Mouse (Mus musculus): ENCODE data around the gene Fkbp2. TPM values are rescaled to one million over a fixed set of nuclear protein-coding genes. Genes with fewer than 3 reads are reported as not detected.

Fkbp2 gene
- 10 to 100 TPM; 61.6 to 66.4 TPM for total RNA-seq (2021)
- long read RNA-seq, experiment 1, transcript Fkbp2-202 (6 exons, 664 nt), result major isoform, 53 of 93 reads
- long read RNA-seq, experiment 1, transcript Fkbp2-201 (6 exons, 642 nt), result minor isoform, 31 of 93 reads
- long read RNA-seq, experiment 1, partial matches to known transcripts, result 4 of 93 reads
- long read RNA-seq, experiment 1, other reads (novel, unspliced or antisense), result 4 of 93 reads
- long read RNA-seq, experiment 2, transcript Fkbp2-202 (6 exons, 664 nt), result major isoform, 33 of 63 reads
- long read RNA-seq, experiment 2, transcript Fkbp2-201 (6 exons, 642 nt), result minor isoform, 19 of 63 reads
- long read RNA-seq, experiment 2, partial matches to known transcripts, result 5 of 63 reads
- long read RNA-seq, experiment 2, other reads (novel, unspliced or antisense), result 4 of 63 reads

DNA sequence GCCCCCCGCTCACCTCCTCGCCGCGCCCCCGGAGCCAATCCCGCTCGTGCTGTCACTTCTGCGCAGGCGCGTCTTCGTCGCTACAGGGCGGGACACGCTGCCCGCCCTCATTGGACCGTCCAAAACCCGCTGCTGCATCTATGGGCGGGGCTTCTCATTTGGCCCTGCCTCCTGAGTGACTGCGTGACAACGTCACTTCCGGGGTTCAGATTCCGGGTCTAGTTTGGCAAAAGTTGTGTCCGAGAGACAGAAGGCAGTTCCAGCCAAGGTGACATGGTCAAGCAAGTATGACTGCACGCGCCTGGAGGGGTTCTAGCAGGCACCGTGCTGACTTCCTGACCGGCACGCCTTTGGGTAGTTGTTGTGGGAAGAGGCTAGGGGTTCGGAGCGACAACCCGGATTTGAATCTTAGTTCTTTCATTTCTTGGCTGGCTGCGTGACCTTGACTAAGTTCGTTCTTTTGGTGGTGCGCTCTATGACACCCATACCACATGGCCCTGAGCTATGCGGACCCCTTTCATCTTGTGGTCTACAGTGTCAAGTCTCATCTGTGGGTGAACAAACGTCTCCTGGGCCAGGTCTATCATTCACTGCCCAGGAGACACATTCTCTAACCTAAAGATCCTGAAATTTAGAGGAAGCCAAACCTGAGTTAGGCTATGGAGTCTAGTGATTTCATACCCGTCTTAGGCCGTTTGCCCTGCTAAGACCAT, at the start of gene Fkbp2:
Fkbp2 (minus strand) TSS at position 121 of the 713 bp plus-strand sequence.
- DNase-seq (ENCODE audit: low spot score in 2 of 2), result peak; percentile 88 to 99

- DNase-seq (ENCODE audit: low spot score in 2 of 2), result no peak
Observed at GRCm38 (mm10) chr19:7029531-7029930, 49.2 kb upstream of the Fkbp2 start.

DNA sequence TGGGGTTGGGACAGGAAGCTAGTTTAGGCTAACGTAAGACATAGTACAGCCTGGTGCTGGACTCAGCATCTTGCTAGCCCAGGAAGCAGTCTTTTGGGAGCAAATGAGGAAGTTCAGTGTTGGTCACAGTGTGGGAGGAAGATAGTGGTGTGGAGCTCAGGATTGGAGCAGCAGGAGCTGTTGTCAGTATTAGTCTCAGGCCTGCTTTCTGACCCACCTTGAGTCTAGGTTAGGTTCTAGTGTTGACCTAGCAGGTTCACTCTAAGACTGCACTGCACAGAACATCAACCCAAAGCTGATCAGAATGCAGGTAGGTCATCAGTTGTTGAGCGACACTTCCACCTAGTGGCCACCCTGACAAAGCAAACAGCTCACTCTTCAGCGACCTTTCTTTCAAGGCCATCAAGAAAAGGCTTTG, 39.9 kb upstream of the Fkbp2 start:
- DNase-seq (ENCODE audit: low spot score in 2 of 2), result no peak

- no peak for DNase-seq (ENCODE audit: low spot score in 2 of 2)
Observed at GRCm38 (mm10) chr19:7019191-7019590, 38.9 kb upstream of the Fkbp2 start, which contains the start of gene Fermt3. Fermt3 (minus strand) TSS chr19:7019469.

GRCm38 (mm10) chr19:7018546-7018945, 38.2 kb upstream of the Fkbp2 start:
- no peak for DNase-seq (ENCODE audit: low spot score in 2 of 2)

DNA sequence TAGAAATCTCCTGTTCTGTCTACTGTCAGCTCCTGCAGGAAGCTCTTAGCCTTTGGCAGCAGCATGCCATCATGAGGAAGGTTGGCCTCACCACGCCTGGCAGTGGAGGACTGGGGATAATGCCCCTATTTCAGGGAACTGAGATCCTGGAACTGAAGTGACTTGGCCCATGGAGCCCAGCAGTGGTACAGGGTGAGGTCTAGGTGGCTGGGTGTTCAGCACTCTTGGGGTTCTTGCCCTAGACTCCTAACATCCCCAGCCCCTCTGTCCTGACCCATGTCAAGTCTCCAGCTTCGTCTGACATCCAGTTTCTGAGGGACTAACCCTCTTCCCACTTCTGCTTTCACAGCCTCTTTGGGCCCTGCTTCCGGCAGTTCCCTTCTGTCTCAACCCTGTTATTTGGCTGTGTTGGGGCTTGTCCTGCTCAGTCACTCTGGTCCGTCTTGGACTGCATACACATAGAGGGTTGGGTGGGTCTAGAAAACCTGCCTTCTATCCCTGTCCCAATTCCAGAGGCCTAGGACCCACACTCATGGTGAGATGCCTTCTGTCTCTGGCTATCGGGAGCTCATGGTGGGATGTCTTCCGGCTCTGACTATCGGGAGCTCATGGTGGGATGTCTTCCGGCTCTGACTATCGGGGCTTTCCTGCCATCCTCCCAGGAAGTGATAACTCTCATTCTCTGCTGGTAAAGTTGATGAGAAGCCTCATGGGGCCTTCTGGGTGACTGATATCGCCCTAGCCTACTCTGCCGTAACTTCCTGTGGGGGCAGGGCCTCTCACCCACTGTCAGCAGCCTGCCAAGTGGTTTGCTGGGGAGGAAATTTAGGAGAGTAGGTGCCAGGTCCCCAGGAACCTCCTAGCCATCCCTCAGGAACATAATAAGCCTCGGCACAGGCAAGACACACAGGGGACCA, 37.5 kb upstream of the Fkbp2 start:
- DNase-seq (ENCODE audit: low spot score in 2 of 2), result no peak

DNA sequence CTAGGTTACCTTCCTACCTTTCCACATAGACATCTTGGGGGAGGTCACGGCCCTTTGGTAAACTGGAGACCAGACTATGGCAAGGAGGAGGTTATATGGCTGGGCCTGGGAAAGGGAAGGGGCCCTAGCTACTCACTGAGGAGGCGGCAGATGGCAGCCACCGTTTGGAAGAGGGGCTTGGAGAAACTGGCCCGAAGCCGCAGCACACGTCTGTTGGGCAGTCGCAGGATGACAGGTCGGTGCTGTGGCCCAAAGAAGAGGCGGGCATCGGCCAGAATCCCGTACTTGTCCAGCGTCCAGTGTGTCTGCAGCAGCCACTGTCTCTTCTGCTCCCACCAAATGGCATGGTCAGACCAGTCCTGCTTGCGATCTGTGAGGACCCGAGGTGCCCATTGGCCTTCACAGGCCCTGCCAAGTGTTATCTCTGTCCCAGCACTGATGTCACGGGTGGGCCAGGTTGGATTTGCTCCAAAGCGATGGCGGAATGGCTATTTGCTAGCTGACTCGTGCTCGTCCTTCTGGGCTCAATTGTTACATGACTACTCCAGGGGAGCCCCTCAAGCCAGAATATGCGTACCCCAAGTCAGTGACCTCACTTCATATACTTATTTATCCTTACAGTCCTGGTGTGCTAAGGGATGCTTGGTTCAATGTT, 34.3 kb upstream of the Fkbp2 start:
- no peak for DNase-seq (ENCODE audit: low spot score in 2 of 2)

DNA sequence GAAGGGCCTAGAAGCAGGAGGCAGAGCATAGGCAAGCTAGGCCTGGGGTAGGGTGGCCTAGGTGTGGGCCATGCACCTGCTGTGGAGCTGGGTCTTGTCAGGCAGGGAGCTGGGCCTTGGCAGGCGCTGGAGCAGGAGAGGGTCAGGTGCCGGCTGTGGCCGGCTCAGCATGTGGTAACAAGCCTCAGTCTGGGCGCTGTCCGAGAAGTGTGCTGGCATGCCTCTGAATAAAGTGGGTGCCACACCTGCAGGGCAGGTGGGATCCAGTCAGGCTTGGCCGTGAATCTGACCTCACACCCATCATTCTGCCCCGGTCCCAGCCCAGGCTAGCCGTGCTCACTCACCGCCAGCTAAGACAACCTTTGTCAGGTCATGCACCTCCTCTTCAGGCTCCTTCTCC, 33.7 kb upstream of the Fkbp2 start:
- DNase-seq (ENCODE audit: low spot score in 2 of 2), result no peak

GRCm38 (mm10) chr19:7012426-7012825, 32.1 kb upstream of the Fkbp2 start:
- DNase-seq (ENCODE audit: low spot score in 2 of 2), result no peak

DNA sequence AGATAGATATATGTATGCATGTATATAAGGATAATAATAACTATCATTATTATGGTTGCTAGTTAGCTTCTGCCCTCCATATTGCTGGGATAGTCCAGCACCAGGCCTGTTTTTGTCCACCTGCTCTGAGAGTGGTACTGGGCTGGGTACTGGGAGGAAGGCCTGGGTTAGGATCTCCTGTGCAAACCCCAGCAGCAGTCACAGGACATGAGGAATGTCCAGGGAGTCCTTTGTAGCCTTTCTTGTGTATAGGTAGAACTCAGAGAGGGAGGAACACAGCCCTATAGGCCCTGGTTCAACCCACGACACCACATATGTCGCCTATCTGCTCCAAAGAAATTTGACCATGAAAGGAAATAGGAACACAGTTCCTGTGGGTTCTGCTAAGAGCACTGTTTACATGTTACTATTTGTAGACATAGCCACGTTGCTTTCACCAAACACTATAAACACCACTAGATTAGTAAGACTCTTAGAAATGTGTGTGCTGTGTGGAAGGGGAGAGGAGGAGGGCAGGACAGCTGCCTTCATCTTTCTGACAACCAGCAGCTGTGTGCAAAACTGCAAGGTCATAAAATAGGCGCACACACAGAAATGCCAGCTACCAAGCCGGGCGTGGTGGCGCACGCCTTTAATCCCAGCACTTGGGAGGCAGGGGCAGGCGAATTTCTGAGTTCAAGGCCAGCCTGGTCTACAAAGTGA, 26.7 kb upstream of the Fkbp2 start:
- DNase-seq (ENCODE audit: low spot score in 2 of 2), result no peak

GRCm38 (mm10) chr19:6999360-7000063, 19.2 kb upstream of the Fkbp2 start:
- DNase-seq (ENCODE audit: low spot score in 2 of 2), result no peak

- no peak for DNase-seq (ENCODE audit: low spot score in 2 of 2)
Observed at GRCm38 (mm10) chr19:6997721-6998290, 17.5 kb upstream of the Fkbp2 start.

GRCm38 (mm10) chr19:6996006-6996405, 15.7 kb upstream of the Fkbp2 start, which contains the start of the genes Nudt22 and Trpt1:
Nudt22 (minus strand) TSS chr19:6996117.
Trpt1 (plus strand) TSS chr19:6996131.
- DNase-seq (ENCODE audit: low spot score in 2 of 2), result peak; percentile 69 to 82

DNA sequence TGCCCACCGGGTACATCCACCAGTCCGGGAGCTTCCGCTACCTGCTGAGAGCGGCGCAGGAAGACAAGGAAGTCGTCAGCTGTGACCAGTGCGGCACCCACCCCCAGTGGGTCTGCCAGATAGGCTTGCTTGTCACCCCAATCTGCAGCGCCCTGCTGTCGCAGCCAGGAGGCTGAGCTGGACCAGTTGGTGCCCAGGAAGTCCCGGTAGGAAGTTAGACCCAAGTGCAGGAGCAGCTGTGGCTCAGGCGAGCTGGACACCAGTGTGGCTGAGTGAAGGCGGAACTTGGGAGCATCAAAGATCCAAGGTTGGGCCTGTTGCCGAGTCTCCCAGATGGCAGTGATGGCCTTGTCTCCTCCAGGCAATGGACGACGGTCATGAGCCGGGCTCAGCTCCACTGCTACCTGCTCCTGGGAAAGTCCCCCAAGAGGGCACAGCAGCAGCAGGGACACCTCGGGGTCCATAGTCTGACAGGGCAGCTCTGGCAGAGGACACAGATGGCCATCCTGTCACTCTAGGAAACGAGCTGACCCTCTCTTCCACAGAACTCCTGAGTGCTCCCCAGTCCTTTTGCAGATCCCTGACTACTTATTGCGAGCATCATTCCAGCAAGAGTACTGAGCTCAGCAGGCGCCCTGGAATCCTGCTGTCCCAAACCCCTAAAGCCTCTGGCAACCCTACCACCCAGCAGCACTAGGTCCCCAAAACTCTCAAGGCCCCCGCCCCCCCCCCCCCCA, 15.1 kb upstream of the Fkbp2 start:
- no peak for DNase-seq (ENCODE audit: low spot score in 2 of 2)

DNA sequence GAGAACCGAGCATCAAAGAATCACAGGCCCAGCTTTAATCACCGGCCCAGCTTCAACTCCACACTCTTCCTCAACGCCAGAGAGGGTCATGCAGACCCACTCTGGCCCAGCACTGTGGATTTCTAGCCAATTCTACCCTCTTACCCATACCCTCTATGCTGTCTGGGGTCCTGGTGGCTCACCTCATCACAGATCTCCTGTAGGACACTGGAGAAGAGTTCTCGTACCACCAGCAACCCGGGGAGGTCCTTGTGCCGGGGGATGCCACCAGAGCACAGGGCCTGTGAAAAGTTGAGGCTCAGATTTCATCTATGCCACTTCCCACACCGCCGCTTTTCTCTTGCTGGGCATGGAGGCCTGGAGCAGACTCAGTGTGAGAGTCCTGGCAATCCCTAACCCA, 14.2 kb upstream of the Fkbp2 start:
- DNase-seq (ENCODE audit: low spot score in 2 of 2), result no peak

DNA sequence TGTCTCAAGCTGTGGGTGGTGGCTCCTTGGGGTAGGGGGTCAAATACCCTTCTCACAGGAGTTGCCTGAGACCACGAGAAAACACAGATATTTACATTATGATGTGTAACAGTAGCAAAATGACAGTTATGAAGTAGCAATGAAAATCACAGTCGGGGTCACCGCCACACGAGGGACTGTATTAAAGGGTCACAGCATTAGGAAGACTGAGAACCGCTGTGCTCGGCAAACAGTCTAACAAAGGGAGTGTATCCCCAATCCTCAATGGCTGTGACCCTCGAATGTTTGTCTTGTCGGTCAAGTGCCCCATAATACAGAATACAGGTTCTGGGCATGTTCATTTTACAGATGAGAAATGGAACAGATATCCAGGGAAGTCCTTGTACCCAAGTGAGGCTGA, 13.7 kb upstream of the Fkbp2 start:
- DNase-seq (ENCODE audit: low spot score in 2 of 2), result no peak

DNA sequence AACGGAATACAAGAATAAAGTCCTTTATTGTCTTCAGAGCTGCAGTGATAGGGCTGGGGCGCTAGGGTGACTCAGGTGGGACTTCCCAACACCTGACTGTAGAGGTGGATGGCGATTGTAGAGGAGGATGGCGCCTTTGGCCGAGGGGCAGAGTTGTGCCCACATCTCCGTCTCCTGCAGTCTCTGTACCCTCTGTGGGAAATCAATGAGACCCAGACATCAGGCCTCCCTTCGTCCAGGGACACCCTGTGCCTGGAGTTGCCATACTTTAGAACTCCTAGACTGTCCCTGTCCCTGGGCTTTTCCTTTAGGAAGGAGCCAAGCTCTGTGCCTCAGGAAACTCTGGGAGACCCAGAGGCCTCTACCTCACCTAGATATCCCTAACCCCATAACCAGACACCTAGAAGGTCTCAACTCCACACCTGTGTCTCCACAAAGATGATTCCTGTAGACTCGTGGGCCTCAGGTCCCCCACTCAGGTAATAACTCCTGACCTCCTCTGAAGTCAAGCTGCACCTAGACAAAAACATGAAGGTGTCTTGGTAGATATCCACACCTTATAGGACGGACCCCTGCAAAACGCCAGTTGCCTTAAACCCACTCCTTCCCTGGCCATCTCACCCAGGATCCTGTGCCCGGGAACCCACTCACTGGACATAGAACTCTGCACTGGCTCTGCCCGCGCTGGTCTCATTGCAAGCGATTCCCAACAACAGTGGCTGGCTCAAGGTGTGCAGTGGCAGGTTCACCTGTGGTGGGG, 12.9 kb upstream of the Fkbp2 start:
- DNase-seq (ENCODE audit: low spot score in 2 of 2), result no peak

Measured in adrenal gland, postnatal 4 days (tissue).